Mouse (Mus musculus): ENCODE results near the gene Desi2. TPM values are rescaled to one million over a fixed set of nuclear protein-coding genes. Genes with fewer than 3 reads are reported as not detected.
A peak's percentile ranks its signal among the peaks of the same experiment; 100 is the strongest.
"Not testable (repeated sequence)": the region's sequence is repeated elsewhere in the genome, so short reads cannot be mapped to it uniquely, and the experiment has no call there.

The Desi2 gene
- 10 to 100 TPM; 33.0 to 40.9 TPM for total RNA-seq (2021)
- long read RNA-seq, experiment 1, full-length matches to known transcripts: 100 of 119 reads
- long read RNA-seq, experiment 1, partial matches to known transcripts: 0 of 119 reads
- long read RNA-seq, experiment 1, other reads (novel, unspliced or antisense): 19 of 119 reads
- long read RNA-seq, experiment 2, full-length matches to known transcripts: 62 of 78 reads
- long read RNA-seq, experiment 2, partial matches to known transcripts: 0 of 78 reads
- long read RNA-seq, experiment 2, other reads (novel, unspliced or antisense): 16 of 78 reads

GRCm38 (mm10) chr1:178187216-178187791, at the start of gene Desi2:
TSS of gene Desi2 (plus strand) at chr1:178187417.
- H3K27ac ChIP-seq: peak within 1 kb of the TSS; percentile 91
- intact Hi-C loops (cut with DNase I): loop anchor here (5.0 kb wide), 1 partner anchor 220 kb away; the partner anchor contains the start of gene Efcab2
- peak; percentile 96 for DNase-seq

GRCm38 (mm10) chr1:178146513-178146912, 40.7 kb upstream of the Desi2 start:
- intact Hi-C loops (cut with DNase I): loop anchor here (5.0 kb wide), 2 partner anchors 101 to 306 kb away; no protein-coding TSS in a partner anchor
- DNase-seq, H3K27ac ChIP-seq, H3K4me3 ChIP-seq: not testable (repeated sequence)
- peak; percentile 64 for TF ChIP-seq CTCF (IDR thresholded peaks at IDR 0.05)

More at GRCm38 (mm10) chr1:178187216-178187791, at the start of gene Desi2:
- H3K4me3 ChIP-seq: peak within 1 kb of the TSS; percentile 84

- H3K4me3 ChIP-seq, DNase-seq: not testable (repeated sequence)
- H3K27ac ChIP-seq: peak overlapping the region; percentile 46; the same call in 1 of the 2 replicates
- intact Hi-C loops (cut with DNase I): loop anchor here (1.0 to 5.0 kb wide), 3 partner anchors 100 to 305 kb away; no protein-coding TSS in a partner anchor
These were observed 40.3 kb upstream of the Desi2 start for GRCm38 (mm10) chr1:178146915-178147314.

- intact Hi-C loops (cut with DNase I): no loop called here
- no peak for DNase-seq
- H3K27ac ChIP-seq: no peak overlapping the region
These were observed 5.0 kb upstream of the Desi2 start for GRCm38 (mm10) chr1:178182251-178182650.

GRCm38 (mm10) chr1:178185591-178185990, 1.6 kb upstream of the Desi2 start:
- intact Hi-C loops (cut with DNase I): loop anchor here (5.0 kb wide), 1 partner anchor 222 kb away; the partner anchor contains the start of gene Efcab2
- Histone ChIP-seq H3K4me3 (no peak overlapping the region), H3K27ac (no peak overlapping the region)
- DNase-seq: no peak
- TF ChIP-seq CTCF (IDR thresholded peaks at IDR 0.05): no peak

More at GRCm38 (mm10) chr1:178182251-178182650, 5.0 kb upstream of the Desi2 start:
- no peak overlapping the region for H3K4me3 ChIP-seq
- no peak for TF ChIP-seq CTCF (IDR thresholded peaks at IDR 0.05)

- H3K4me3 ChIP-seq: peak overlapping the region; percentile 84
- H3K27ac ChIP-seq: peak overlapping the region; percentile 91
- peak; percentile 24; the same call in 1 of the 2 replicates for TF ChIP-seq CTCF (IDR thresholded peaks at IDR 0.05)
- DNase-seq: not testable (repeated sequence)
- intact Hi-C loops (cut with DNase I): loop anchor here (5.0 kb wide), 1 partner anchor 219 kb away; the partner anchor contains the start of gene Efcab2
These were observed 593 bp downstream of the Desi2 start for GRCm38 (mm10) chr1:178187810-178188209.

- TF ChIP-seq CTCF (IDR thresholded peaks at IDR 0.05): no peak
- peak overlapping the region; percentile 67 for H3K4me3 ChIP-seq
- intact Hi-C loops (cut with DNase I): loop anchor here (5.0 kb wide), 1 partner anchor 219 kb away; the partner anchor contains the start of gene Efcab2
- H3K27ac ChIP-seq: peak overlapping the region; percentile 72
- no peak for DNase-seq
These were observed 1.2 kb downstream of the Desi2 start for GRCm38 (mm10) chr1:178188386-178188785.

GRCm38 (mm10) chr1:178205701-178206325, 18.6 kb downstream of the Desi2 start:
- Histone ChIP-seq H3K4me3 (peak overlapping the region; percentile 51), H3K27ac (peak overlapping the region; percentile 62)
- intact Hi-C loops (cut with DNase I): no loop called here
- TF ChIP-seq CTCF (IDR thresholded peaks at IDR 0.05): no peak
- no peak for DNase-seq

GRCm38 (mm10) chr1:178207856-178208255, 20.6 kb downstream of the Desi2 start:
- H3K27ac ChIP-seq; intact Hi-C loops (cut with DNase I); H3K4me3 ChIP-seq; DNase-seq: not testable (repeated sequence)

GRCm38 (mm10) chr1:178209966-178210365, 22.7 kb downstream of the Desi2 start:
- intact Hi-C loops (cut with DNase I): no loop called here
- no peak overlapping the region for H3K4me3 ChIP-seq
- peak overlapping the region; percentile 70 for H3K27ac ChIP-seq
- no peak for TF ChIP-seq CTCF (IDR thresholded peaks at IDR 0.05)
- no peak for DNase-seq

GRCm38 (mm10) chr1:178217157-178217556, 29.9 kb downstream of the Desi2 start:
- Histone ChIP-seq H3K27ac (peak overlapping the region; percentile 28; the same call in 1 of the 2 replicates), H3K4me3 (no peak overlapping the region)
- no peak for TF ChIP-seq CTCF (IDR thresholded peaks at IDR 0.05)
- no peak for DNase-seq
- intact Hi-C loops (cut with DNase I): no loop called here

- Histone ChIP-seq H3K4me3 (no peak overlapping the region), H3K27ac (peak overlapping the region; percentile 85)
- no peak for DNase-seq
- TF ChIP-seq CTCF (IDR thresholded peaks at IDR 0.05): no peak
- intact Hi-C loops (cut with DNase I): no loop called here
These were observed 31.1 kb downstream of the Desi2 start for GRCm38 (mm10) chr1:178218305-178218704.
